Mouse (Mus musculus) layer of hippocampus, postnatal 36 days (tissue): ENCODE data around the gene Itgbl1. TPM values are rescaled to one million over a fixed set of nuclear protein-coding genes. Genes with fewer than 3 reads are reported as not detected.
A peak's percentile ranks its signal among the peaks of the same experiment; 100 is the strongest.
"Not testable (repeated sequence)": the region's sequence is repeated elsewhere in the genome, so short reads cannot be mapped to it uniquely, and the experiment has no call there.

Experiments used
- DNase-seq, 2 experiments: peaks; one replicate each; pipeline ENCODE4 v3.0.0; 2022
- total RNA-seq, 2 experiments: library from RNA; stranded (reverse); gene quantifications; 2 replicates each; pipeline ENCODE4 v1.2.3; 2021

Itgbl1 gene
- total RNA-seq: 1 to 10 TPM; 8.4 to 9.7 TPM

- peak; percentile 50 to 63 for DNase-seq
Observed at GRCm38 (mm10) chr14:123659921-123660385, at the start of gene Itgbl1. TSS of gene Itgbl1 (plus strand) at chr14:123659971.

- DNase-seq: no peak
Observed at GRCm38 (mm10) chr14:123622969-123623368, 36.8 kb upstream of the Itgbl1 start.

GRCm38 (mm10) chr14:123626501-123627179, 33.1 kb upstream of the Itgbl1 start, which contains the start of gene Nalcn:
TSS of gene Nalcn (minus strand) at chr14:123627144.
- DNase-seq: peak; percentile 66 to 71

- DNase-seq: no peak
Observed at GRCm38 (mm10) chr14:123627180-123627562, 32.6 kb upstream of the Itgbl1 start.

GRCm38 (mm10) chr14:123661091-123661491, 1.3 kb downstream of the Itgbl1 start:
- peak; percentile 23 to 24 for DNase-seq

DNA sequence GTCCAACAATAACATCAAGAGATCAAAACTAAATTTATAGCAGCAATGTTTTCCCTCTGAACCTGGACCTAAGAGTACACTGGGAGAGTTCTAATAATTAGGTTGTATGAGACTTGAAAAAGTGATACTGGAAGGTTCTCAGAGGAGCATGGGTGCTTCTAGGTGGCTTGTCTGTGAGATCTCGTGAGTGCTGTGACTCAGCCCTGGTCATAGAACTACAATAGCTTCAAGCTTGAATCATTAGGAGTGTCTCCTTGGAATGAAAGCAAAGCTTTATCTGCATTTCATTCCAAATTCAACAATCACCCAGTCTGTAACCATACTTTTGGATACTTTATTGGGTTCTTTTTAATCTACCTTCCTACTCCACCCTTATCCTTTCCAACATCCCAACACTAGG, 2.6 kb downstream of the Itgbl1 start:
- no peak for DNase-seq

DNA sequence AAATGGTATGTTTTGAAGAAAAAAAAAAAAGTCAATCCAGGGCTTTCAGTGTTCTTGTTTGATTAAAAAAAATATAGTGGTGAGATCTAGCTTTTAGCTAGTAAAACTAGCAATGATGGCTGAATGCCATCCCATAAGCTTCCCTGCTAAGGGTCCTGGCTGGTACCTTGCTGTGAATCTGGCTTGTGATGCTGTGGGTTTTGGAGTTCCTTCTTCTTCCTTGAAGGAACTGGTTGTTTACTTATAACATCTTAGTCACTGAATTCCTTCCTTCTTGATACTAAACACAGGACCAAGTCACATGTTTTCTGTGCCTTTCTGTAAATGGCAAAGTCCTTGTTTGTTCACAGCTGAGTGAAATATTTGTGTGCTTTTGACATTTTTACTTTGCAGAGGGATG, 3.4 kb downstream of the Itgbl1 start:
- no peak for DNase-seq

GRCm38 (mm10) chr14:123664451-123664850, 4.7 kb downstream of the Itgbl1 start:
- DNase-seq: no peak

DNA sequence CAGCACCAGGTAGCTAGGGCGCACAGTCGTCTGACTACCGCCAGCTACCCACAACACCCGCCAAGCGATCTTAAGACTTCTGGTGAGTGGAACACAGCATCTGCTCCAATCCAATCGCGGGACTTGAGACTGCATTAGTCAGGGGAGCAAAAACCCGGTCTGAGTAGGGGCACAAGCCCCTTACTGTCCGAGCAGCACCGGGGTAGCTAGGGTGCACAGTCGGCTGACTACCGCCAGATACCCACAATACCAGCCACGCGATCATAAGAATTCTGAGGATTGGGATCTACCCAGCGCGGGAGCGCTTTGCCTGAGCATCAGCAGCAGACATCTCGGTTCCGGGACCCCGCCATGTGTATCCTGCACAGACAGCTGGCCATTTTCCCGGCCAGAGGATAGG, 11.3 kb downstream of the Itgbl1 start:
- not testable (repeated sequence) for DNase-seq

GRCm38 (mm10) chr14:123678091-123678490, 18.3 kb downstream of the Itgbl1 start:
- DNase-seq: no peak

- DNase-seq: no peak
Observed at GRCm38 (mm10) chr14:123714751-123715150, 55.0 kb downstream of the Itgbl1 start.

DNA sequence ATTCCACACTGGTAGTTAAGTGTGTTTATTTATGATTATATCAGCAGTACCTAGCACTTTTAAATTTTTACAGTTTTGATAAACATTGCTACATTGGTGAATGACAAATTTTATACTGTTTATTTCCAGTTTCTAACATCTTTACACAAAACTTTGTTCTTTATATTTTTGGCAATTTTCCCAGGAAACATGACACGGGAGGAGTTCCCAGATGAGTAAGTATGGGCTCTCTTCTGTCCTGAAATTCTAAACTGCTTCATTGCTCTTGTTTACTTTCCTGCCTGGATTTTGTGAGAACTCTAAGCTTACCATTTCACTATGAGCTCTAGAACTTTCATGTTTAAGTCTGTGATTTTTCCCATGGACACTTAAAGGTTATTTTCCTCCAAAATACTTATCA, 82.3 kb downstream of the Itgbl1 start:
- no peak for DNase-seq

- no peak for DNase-seq
Observed at GRCm38 (mm10) chr14:123751017-123751416, 91.2 kb downstream of the Itgbl1 start.

- no peak for DNase-seq
Observed at GRCm38 (mm10) chr14:123759534-123759933, 99.8 kb downstream of the Itgbl1 start.

GRCm38 (mm10) chr14:123760079-123760478, 100.3 kb downstream of the Itgbl1 start:
- peak; percentile 25 to 29 for DNase-seq

DNA sequence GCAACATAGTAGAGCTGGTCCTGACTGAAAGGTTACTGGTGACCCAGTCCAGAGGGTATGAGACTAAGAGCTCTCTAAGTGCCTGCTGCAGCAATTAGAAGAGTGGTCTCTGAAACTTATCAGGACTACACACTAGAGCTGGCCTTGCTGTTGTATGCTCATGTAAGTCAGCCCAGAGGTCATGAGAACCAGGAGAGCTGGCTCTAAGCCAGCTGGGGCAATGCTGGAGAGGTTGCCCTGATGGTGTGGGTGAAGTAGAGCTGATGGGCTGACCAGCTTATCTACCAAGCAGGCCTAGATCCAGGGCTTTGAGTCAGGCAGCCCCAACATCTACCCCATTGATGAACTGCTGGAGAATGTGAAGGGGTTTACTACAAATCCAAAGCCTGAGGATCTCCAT, 142.0 kb downstream of the Itgbl1 start:
- DNase-seq: no peak

DNA sequence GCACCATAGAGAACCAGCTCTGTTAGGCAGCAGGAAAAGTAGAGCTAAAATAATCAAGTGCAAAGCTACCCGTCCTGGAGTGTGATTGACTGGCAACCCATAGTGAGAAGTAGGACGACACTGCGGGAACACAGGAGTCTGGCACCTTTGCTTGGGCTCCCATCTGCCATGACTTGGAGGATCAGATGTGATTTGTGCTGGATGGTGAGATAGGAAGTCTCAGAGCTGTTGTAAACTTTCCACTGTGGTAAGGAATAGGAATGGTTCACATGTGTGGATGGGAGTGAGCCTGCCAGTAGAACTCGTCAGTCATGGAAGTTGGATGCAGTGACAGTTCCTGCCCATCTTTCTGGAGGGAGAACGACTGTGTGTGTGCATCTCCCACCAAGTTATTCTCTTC, 177.9 kb downstream of the Itgbl1 start:
- peak in 1 of 2 experiments; percentile 4 for DNase-seq

DNA sequence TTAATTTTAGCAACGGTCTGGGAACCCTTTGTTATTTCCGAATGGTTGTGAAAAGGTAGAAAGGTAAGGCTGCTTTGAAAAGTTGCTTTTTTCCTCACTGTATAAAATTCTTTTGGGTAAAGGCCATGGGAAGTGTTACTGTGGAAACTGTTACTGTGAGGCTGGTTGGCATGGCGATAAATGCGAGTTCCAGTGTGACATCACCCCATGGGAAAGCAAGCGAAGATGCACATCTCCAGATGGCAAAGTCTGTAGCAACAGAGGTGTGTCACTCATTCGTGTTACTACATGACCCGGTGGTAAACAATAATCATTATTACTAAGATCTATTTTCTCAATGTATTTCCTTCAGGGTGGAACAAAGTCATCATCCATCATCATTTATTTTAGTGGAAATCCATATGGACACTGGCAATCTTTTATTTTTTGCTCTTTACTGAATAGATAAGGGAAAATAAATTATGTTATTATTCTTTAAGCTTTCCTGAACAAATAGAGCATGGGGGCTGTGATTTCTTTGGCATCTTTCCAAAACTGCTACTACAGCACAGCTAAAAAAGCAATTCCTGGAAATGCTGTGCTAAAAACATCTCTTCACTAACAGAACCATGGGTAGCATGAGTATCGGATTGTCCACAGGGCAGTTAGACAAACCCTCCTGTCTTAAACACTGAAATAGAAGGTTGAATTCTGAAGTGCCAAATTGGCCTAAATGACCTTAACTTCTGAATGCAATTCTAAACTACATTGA, 184.1 kb downstream of the Itgbl1 start:
- DNase-seq: peak; percentile 34 to 45

GRCm38 (mm10) chr14:123864531-123864930, 204.8 kb downstream of the Itgbl1 start:
- no peak for DNase-seq

DNA sequence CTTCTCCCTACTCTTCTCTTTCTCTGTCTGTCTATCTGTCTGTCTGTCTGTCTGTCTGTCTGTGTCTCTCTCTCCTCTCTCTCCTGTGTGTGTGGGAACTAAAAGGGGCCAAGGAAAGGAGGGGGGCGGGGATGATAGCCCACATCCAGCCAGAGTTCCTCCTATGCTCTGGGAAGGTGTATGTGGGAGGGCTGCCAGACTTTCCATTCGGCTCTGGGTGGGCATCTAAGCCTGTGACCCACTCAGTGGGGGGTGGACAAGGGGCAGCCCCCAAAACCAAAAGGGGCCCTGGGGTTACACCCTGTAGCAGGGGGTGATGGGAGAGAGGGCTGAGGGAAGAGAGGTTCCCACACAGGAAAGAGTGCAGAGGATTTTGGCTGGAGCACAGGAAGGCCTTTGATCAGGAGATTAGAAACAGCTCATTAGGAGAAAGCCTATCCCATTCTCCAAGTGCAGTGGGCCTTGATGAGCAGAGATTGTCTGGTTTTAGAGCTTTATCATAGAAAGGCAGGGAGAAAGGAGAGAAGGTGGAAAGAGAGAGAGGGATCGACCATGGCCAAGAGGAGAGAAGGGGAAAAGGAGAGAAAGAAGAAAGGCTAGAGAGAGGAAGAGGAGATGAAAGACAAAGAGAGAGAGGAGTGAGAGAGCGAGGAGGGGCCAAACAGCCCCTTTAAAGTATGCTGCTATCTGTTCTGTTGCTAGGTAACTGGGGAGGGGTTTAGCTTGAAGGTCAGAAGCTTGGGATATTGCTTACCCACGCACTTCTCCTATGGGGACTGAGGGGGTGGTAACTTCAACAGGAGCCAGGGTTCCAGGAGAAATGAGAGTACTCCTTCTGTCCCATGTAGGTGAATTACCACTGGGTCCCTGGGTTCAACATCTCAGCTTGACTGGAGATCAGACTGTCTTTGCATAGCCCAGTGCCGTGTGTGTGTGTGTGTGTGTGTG, 206.3 kb downstream of the Itgbl1 start:
- no peak for DNase-seq

DNA sequence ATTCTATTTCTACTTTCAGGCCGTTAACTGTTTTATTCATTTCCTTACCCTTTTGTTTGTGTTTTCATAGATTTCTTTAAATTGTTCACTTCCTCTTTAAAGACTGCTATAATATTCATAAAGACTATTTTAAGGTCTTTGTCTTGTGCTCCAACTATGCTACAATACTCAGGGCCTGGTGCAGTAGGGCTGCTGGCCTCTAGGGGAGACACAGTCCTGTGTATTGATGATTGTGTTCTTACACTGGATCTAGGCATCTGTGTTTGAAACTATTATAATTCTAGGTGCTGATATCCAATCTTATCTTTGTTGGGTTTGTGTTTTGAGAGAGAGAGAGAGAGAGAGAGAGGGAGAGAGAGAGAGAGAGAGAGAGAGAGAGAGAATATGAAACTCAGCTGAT, 268.1 kb downstream of the Itgbl1 start:
- DNase-seq: no peak

- no peak for DNase-seq
Observed at GRCm38 (mm10) chr14:123966531-123966930, 306.8 kb downstream of the Itgbl1 start.

- DNase-seq: no peak
Observed at GRCm38 (mm10) chr14:123967996-123968395, 308.2 kb downstream of the Itgbl1 start.
